Mouse (Mus musculus) neural tube, embryonic 13.5 days (tissue): ENCODE data around the gene Nr1h2. TPM values are rescaled to one million over a fixed set of nuclear protein-coding genes. Genes with fewer than 3 reads are reported as not detected.

Experiments
- ATAC-seq: fragments of 200-750 bp; cut with Nextera tagmentation; 2 replicates; pipeline ENCODE4 v1.8.0; 2017; ENCODE audit warnings: low read depth, mild to moderate bottlenecking, moderate TSS enrichment, moderate library complexity
- H3K27ac ChIP-seq: fragments of 300-500 bp; sonication (generic); replicated peaks from 2 replicates; pipeline ENCODE4 v1.5.1; 2015; ENCODE audit warnings: moderate library complexity, mild to moderate bottlenecking, inconsistent platforms
- H3K27me3 ChIP-seq: fragments of 300-500 bp; sonication (generic); 2 replicates; pipeline ENCODE4 v1.6.1; 2015; ENCODE audit warnings: mild to moderate bottlenecking, inconsistent platforms
- H3K36me3 ChIP-seq: fragments of 300-500 bp; sonication (generic); 2 replicates; pipeline ENCODE4 v1.6.1; 2015; ENCODE audit warnings: mild to moderate bottlenecking, inconsistent platforms
- H3K4me1 ChIP-seq: fragments of 300-500 bp; sonication (generic); replicated peaks from 2 replicates; pipeline ENCODE4 v1.6.1; 2015; ENCODE audit warnings: inconsistent platforms
- H3K4me2 ChIP-seq: fragments of 300-500 bp; sonication (generic); 2 replicates; pipeline ENCODE4 v1.6.1; 2015; ENCODE audit warnings: inconsistent platforms, mild to moderate bottlenecking, moderate library complexity
- H3K4me3 ChIP-seq: fragments of 300-500 bp; sonication (generic); 2 replicates; pipeline ENCODE4 v1.5.1; 2015; ENCODE audit warnings: mild to moderate bottlenecking, inconsistent platforms
- H3K9ac ChIP-seq: fragments of 300-500 bp; sonication (generic); 2 replicates; pipeline ENCODE4 v1.6.1; 2015; ENCODE audit warnings: moderate library complexity, mild to moderate bottlenecking, inconsistent platforms
- H3K9me3 ChIP-seq: fragments of 300-500 bp; sonication (generic); 2 replicates; pipeline ENCODE4 v1.6.1; 2016; ENCODE audit warnings: inconsistent platforms
- whole genome bisulfite sequencing: fragments of 180-500 bp; shearing (Covaris S2); methylation state at CpG from one replicate; pipeline ENCODE4 v1.1.7; 2015; 5-methylcytosine and 5-hydroxymethylcytosine counted together
- polyA plus RNA-seq: library from polyadenylated mRNA; unstranded; fragments of >200 nt; fragmentation: Nextera tagmentation; extraction: Ambion mirVana; gene quantifications from 2 replicates; pipeline ENCODE4 v1.2.1, GENCODE M21; 2015

The Nr1h2 gene
- polyA plus RNA-seq, 1 experiment from 2014 or later: 60.1 TPM

DNA sequence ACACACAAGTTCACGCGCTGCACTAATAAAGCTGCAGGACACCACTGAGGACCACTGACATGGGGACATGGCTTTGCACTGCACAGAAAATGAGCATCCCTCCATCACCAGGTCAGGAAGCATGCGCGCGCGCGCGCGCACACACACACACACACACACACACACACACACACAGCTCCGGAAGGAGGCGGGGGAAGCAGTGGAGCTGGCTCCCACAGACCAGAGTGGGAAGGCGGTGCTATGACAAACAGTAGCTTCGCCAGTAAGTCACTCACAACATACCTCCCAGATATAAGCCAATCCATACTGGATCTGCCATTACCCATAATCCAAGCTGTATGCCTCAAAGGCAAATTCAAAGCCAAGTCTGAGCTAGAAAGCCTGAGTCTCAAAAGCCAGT is 6.7 kb downstream of the Nr1h2 start:
- no peak for ATAC-seq
- H3K27ac ChIP-seq: no peak overlapping the region
- 0 out of 2 replicates have a peak overlapping the region, but pooled peaks have one; percentile 57 for H3K4me3 ChIP-seq
- WGBS: 93% methylated on average over 13 of the region's 13 CpGs
- no peaks in the 10 kb centered on the region for H3K27me3 ChIP-seq
- peak overlapping the region; percentile 74 for H3K9ac ChIP-seq
- H3K9me3 ChIP-seq: no peaks in the 10 kb centered on the region
- peak overlapping the region; percentile 94; the same call in 1 of the 2 replicates for H3K4me2 ChIP-seq
- peaks cover 33% of the 10 kb centered on the region for H3K36me3 ChIP-seq
- H3K4me1 ChIP-seq: peaks cover 15% of the 10 kb centered on the region

DNA sequence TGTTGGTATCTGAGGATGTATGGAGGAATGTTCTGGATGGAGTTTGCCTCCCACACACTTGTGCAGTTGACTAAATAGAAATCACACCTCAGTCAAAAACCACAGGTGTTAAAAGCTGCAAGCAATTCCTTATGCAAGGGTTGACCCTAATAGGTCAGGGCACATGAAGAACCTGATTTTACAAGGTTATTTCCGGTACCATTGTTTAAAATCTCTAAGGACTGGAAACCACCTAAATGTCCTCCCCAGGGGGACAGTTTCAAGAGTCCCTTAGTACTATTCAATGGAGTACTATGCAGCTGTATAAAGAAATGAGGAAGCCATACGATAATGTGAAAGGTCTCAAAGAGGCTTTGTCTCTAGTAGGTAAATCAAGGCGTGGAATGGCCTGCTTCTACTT is 7.5 kb downstream of the Nr1h2 start:
- no peak overlapping the region for H3K4me2 ChIP-seq
- no peak overlapping the region for H3K27ac ChIP-seq
- no peaks in the 10 kb centered on the region for H3K27me3 ChIP-seq
- H3K4me3 ChIP-seq: no peak overlapping the region
- no peak for ATAC-seq
- 95% methylated on average over 3 of the region's 3 CpGs for WGBS
- no peak overlapping the region for H3K9ac ChIP-seq
- H3K4me1 ChIP-seq: peaks cover 15% of the 10 kb centered on the region
- peaks cover 33% of the 10 kb centered on the region for H3K36me3 ChIP-seq
- H3K9me3 ChIP-seq: no peaks in the 10 kb centered on the region

DNA sequence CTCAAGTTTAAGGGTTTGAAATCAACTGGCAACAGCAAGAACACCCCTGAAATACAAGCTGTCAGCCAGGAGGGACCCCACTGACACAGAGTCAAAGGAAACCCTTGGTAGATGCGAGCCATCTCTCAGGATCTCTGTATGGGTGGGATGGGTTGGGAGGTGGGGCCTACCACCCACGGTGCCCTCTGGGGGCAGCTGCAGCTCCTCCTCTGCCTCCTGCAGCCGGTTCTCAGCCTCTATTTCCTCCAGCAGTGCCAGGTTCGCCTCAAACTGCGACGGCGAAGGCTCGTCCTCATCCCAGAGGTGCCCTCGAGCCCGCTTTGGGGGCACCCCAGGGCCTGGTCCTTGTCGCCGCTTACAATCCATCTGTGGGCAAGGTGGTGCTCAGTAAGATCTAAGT is 10.7 kb downstream of the Nr1h2 start:
- Histone ChIP-seq H3K9me3 (no peaks in the 10 kb centered on the region), H3K9ac (no peak overlapping the region), H3K4me3 (no peak overlapping the region), H3K27me3 (no peaks in the 10 kb centered on the region), H3K4me2 (no peak overlapping the region), H3K36me3 (peaks cover 43% of the 10 kb centered on the region), H3K4me1 (peaks cover 11% of the 10 kb centered on the region), H3K27ac (no peak overlapping the region)
- WGBS: 83% methylated on average over 12 of the region's 12 CpGs
- no peak for ATAC-seq

DNA sequence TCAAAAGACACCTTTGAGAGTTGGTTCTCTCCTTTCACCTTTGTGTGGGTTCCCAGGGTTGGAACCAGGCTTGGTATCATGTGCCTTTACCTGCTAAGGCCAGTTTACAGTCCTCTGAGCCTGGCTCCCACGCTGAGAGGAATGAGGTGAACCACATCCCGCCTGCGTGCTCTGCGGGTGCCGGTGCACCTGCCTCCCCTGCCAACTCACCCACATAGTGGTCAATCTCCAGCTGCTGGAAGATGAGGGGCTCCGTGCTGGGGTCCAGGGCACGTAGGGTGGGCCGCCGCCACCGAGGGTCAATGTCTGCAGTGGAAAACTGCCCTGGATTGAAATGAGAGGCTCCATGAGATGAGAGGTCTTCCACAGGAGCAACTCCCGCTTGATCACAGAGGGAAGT is 11.2 kb downstream of the Nr1h2 start:
- WGBS: 96% methylated on average over 11 of the region's 11 CpGs
- Histone ChIP-seq H3K9me3 (no peaks in the 10 kb centered on the region), H3K27ac (no peak overlapping the region), H3K4me1 (peaks cover 5% of the 10 kb centered on the region), H3K36me3 (peaks cover 45% of the 10 kb centered on the region), H3K9ac (no peak overlapping the region), H3K27me3 (no peaks in the 10 kb centered on the region), H3K4me3 (no peak overlapping the region), H3K4me2 (no peak overlapping the region)
- no peak for ATAC-seq

DNA sequence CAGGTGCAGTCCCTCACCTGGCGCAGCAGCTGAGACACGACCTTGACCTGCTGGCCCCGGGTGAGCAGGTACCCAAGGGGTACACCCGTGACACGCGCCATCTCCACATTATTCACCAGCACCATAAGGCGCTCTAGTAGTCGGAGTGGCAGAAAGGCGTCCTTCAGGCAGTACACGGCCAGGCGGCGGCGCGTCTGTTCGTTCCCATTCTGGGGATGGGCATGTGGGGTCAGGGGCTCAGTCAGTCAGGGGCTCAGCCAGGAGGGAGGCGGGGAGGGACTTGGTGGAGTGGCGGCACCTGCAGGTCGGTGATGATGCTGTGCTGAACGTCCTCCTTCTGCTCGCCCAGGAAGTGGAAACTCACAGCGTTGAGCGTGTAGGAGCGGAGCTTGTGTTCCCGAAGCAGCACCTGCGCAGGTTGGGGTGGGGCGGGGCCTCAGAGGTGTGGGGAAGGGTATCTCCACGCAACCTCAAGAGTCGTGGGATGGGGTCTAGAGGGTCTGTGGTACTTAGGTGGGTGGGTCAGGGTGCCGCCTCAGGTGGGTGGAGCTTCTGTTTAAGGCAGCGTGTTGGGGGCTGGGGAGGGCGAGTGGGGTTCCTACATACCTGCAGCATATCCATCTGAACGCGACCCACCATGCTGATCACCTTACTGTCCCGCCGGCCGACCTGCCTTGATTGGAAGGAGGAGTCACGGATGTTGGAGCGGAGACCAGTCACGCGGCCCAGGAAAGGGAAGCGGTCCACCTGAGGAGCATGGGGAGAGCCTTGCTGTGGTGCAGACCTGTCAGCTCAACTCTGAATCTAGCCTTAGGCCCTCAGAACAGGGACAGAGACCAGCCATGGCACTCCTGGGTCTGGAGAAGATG is 14.8 kb downstream of the Nr1h2 start:
- Histone ChIP-seq H3K9ac (no peak overlapping the region), H3K4me2 (no peak overlapping the region), H3K4me3 (no peak overlapping the region), H3K36me3 (peaks cover 75% of the 10 kb centered on the region), H3K27ac (no peak overlapping the region), H3K9me3 (no peaks in the 10 kb centered on the region), H3K27me3 (no peaks in the 10 kb centered on the region), H3K4me1 (no peaks in the 10 kb centered on the region)
- WGBS: 92% methylated on average over 41 of the region's 41 CpGs
- no peak for ATAC-seq

DNA sequence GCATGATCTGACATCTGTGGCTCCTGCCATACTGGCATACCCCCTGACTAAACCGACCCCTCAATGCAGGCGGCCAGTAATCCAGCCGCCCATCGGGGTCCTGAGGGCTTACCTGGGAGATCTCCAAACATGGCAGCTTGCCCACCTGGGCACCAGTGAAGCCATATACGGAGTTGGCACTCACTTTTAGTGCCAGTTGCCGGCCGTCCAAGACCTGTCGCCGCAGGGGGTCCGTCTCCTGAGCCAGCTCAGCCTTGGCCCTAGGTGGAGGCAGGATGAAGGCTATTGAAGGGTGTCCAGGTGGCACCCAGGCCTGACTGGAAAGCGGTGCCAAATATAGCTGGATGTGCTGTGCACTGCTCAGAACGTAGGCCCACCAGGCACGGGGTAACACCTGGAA is 16.3 kb downstream of the Nr1h2 start:
- Histone ChIP-seq H3K27me3 (no peaks in the 10 kb centered on the region), H3K9me3 (no peaks in the 10 kb centered on the region), H3K4me2 (no peak overlapping the region), H3K36me3 (peaks cover 77% of the 10 kb centered on the region), H3K4me3 (no peak overlapping the region), H3K4me1 (no peaks in the 10 kb centered on the region), H3K9ac (no peak overlapping the region), H3K27ac (no peak overlapping the region)
- no peak for ATAC-seq
- WGBS: 93% methylated on average over 13 of the region's 13 CpGs

DNA sequence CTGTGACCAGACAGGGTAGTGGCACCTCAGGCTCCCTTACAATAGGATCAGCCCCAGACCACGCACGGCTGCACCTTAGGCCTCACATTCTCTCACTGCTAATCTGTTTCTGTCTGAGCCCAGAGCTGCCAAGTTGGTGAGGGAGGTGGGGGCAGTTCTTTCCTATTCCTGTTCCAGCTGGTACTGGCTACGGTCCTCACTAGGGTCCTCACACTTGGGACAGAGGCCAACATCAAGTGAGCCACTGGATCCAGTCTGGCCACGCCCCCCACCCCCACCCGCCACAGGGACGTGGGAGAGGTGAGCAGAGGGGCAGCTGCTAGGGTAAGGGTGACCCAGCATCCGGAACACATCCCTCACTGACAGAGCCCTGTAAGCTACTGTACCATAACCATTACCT is 16.7 kb downstream of the Nr1h2 start:
- Histone ChIP-seq H3K4me1 (no peaks in the 10 kb centered on the region), H3K36me3 (peaks cover 73% of the 10 kb centered on the region), H3K27me3 (no peaks in the 10 kb centered on the region), H3K4me2 (no peak overlapping the region), H3K9me3 (no peaks in the 10 kb centered on the region), H3K9ac (no peak overlapping the region), H3K4me3 (no peak overlapping the region), H3K27ac (no peak overlapping the region)
- no peak for ATAC-seq
- WGBS: 92% methylated on average over 7 of the region's 7 CpGs

DNA sequence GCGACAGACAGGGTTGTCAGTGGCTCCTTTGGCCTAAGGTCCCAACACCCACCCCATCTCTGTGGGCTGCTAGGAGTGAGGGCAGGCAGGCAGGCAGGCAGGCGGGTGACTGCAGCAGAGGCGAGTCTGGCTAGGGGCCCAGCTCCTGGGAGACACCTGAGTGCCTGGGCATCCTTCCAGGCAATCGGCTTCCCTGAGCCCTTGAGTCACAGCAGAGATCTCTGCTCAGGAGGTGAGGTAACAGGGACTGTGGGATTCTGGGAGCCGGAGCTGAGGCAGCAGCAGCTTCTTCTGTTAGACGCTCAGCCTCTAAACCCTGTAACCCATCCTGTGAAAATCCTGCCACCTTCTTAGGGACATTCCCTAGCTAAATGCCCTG is 17.2 kb downstream of the Nr1h2 start:
- Histone ChIP-seq H3K4me3 (no peak overlapping the region), H3K27ac (no peak overlapping the region), H3K36me3 (peaks cover 68% of the 10 kb centered on the region), H3K9me3 (no peaks in the 10 kb centered on the region), H3K27me3 (no peaks in the 10 kb centered on the region), H3K4me2 (no peak overlapping the region), H3K9ac (no peak overlapping the region), H3K4me1 (no peaks in the 10 kb centered on the region)
- WGBS: 94% methylated on average over 6 of the region's 6 CpGs
- ATAC-seq: no peak

DNA sequence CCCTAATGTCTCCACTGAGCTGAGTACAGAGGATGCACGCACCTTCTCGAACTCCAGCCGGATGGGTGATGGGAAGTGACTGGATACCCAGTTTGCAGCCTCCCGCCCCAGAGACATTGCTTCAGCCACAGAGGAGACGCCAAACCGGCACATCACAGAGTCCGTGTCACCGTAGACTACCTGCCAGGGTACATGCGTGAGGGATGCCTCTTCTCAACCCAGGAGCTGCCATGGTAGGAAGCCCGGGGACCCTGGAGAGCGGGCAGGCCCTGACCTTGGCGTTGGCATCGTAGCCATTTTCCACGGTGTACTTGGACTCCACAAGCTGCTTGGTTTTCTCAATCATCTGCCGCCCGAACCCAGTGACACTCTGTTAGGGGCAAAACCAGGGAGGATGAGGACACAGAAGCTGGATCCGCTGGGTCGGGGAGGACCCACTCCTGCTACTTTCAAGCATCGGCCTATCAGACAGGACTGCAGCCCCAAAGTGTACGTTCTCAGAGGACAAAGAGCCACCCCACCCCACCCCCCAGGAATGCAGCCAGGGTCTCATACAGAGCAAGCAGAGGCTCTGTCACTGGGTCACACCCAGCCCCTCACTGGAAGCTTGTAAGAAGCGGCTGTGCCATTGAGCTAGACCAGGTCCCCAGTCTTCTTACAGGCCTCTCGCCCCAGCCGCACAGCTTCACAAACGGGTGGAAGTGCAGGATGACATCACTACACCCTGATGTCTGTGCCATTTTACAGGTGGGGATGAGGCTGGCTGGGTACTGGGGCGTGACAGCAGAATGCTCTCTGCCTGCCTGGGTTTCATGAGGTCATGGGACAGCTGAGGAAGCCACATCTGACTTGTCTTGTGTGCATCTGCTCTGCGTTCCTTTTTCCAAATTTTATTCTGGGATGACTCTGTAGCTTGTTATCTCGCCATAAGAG is 17.8 kb downstream of the Nr1h2 start:
- peaks cover 62% of the 10 kb centered on the region for H3K36me3 ChIP-seq
- H3K9me3 ChIP-seq: no peaks in the 10 kb centered on the region
- WGBS: 94% methylated on average over 27 of the region's 27 CpGs
- no peak overlapping the region for H3K27ac ChIP-seq
- H3K9ac ChIP-seq: no peak overlapping the region
- H3K27me3 ChIP-seq: no peaks in the 10 kb centered on the region; the same call in 1 of the 2 replicates
- H3K4me1 ChIP-seq: no peaks in the 10 kb centered on the region
- no peak overlapping the region for H3K4me3 ChIP-seq
- H3K4me2 ChIP-seq: no peak overlapping the region
- ATAC-seq: no peak

DNA sequence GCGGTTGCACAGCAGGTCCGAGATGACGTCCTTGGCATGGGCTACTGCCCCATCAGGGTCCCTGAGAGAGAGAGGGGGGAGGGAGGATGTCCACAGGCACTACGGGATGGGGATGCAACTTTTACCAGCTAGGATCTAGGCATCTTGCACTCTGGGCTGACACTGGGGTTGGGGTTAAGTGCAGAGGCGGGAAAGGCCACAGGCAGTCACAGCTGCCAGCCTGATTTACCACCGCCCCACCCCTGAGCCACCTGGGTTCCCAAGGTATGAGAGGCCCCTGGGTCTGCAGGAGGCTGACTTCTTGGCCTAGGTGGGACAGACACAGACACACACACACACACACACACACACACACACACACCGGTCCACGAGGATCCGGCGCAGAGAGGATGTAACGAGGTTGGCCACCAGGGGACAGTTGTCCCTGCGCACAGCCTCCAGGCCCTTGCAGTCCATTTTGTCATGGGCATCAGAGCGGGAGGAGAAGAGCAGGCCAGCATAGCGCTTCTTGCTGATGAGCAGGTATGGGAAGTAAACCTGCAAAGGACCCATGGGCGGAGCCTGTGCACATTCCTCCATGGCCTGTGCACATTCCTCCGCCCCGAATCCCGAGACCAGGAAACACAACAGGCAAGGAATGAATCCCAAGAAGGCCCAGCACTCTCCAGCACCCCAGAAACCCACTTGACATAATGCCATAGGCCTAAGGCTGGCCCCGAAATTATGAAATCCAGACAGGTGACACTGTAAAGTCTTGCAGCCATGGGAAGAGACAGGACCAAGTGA is 18.9 kb downstream of the Nr1h2 start:
- Histone ChIP-seq H3K9ac (no peak overlapping the region), H3K4me1 (no peaks in the 10 kb centered on the region), H3K9me3 (no peaks in the 10 kb centered on the region), H3K36me3 (peaks cover 51% of the 10 kb centered on the region), H3K27ac (no peak overlapping the region), H3K4me2 (no peak overlapping the region), H3K27me3 (peaks cover 5% of the 10 kb centered on the region), H3K4me3 (no peak overlapping the region)
- ATAC-seq: no peak
- 90% methylated on average over 19 of the region's 19 CpGs for WGBS

DNA sequence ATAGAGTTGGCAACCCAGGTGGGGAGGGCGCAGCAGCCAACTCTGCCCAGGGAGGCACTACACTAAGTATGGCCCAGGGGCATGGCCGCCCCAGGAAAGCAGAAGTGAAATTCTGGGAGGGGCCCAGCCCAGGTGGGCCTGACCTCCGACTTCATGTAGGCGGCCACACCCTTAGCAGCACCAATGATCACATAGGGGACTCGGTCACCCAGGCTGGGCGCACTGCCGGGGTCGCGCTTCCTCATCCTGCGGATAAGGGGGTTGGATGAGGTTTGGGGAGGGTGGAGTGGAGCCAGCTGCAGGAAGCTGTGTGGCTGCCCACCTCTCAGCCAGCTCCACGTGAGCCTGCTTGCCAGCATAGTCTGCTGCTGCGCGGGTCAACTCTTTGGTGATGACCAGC is 19.5 kb downstream of the Nr1h2 start:
- H3K4me1 ChIP-seq: no peaks in the 10 kb centered on the region
- H3K27ac ChIP-seq: no peak overlapping the region
- H3K36me3 ChIP-seq: peaks cover 45% of the 10 kb centered on the region
- H3K4me3 ChIP-seq: no peak overlapping the region
- peaks cover 11% of the 10 kb centered on the region for H3K27me3 ChIP-seq
- no peak for ATAC-seq
- 89% methylated on average over 13 of the region's 13 CpGs for WGBS
- no peak overlapping the region for H3K9ac ChIP-seq
- no peaks in the 10 kb centered on the region for H3K9me3 ChIP-seq
- no peak overlapping the region for H3K4me2 ChIP-seq

DNA sequence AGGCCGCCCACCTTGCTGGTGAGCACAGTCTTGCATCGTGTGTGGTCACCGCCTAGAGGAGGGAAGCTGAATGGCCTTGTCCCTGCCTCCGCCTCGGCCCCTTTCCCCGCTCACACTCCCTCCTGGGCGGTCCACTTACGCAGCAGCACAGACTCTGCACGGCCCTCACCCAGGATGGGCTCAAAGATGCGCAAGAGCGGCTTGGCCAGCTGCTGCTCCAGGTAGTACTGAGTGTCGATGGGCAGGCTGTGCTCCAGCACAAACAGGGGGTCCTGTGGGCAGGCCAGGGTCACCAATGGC is 20.1 kb downstream of the Nr1h2 start:
- no peak overlapping the region for H3K4me2 ChIP-seq
- H3K9ac ChIP-seq: no peak overlapping the region
- H3K4me1 ChIP-seq: no peaks in the 10 kb centered on the region
- no peak overlapping the region for H3K4me3 ChIP-seq
- H3K27ac ChIP-seq: no peak overlapping the region
- 77% methylated on average over 12 of the region's 12 CpGs for WGBS
- peaks cover 16% of the 10 kb centered on the region for H3K27me3 ChIP-seq
- no peak for ATAC-seq
- no peaks in the 10 kb centered on the region for H3K9me3 ChIP-seq
- H3K36me3 ChIP-seq: peaks cover 39% of the 10 kb centered on the region
